Mouse (Mus musculus): ENCODE measurements around the gene Fam131a. TPM values are rescaled to one million over a fixed set of nuclear protein-coding genes. Genes with fewer than 3 reads are reported as not detected.

Gene Fam131a
- polyA plus RNA-seq, 1 experiment, result 53.5 TPM

DNA sequence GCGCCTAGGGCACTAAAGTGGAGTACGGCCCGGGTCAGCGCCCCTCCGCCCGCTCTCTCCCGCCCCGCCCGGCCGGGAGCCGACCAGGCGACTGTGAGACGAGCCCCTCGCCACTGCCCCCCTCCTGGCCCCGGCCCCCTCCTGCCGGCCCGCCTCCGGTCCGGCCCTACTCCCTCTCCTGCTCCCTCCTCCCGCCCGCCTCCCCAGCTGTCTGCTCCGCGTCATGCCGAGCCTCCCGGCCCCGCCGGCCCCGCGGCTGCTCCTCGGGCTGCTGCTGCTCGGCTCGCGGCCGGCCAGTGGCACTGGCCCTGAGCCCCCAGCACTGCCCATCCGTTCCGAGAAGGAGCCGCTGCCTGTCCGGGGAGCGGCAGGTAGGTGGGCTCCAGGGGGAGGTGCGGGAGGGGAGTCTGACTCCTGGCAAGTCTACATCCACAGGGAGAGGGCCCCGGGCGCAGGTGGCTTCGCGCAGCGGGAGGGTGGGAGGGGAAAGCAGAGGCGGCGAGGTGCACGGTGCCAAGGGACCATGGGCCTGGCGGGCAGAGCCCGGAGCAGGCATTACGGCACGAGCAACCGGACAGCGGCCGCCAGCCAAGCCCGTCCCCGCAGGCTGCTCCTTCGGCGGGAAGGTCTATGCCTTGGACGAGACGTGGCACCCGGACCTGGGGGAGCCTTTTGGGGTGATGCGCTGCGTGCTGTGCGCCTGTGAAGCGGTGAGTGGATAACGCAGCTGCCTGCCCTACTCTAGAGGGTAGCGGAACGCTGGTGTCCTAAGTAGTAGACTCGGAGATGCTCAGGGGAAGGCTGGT lies 40.1 kb downstream of the Fam131a start, which contains the start of gene Chrd:
TSS of gene Chrd (plus strand) at position 203 of the 806 bp plus-strand sequence.
- peak; percentile 74 for DNase-seq (ENCODE audit: low read depth)
- no peak for TF ChIP-seq POLR2A (IDR thresholded peaks at IDR 0.05; ENCODE audit: borderline replicate concordance, extremely low read depth, insufficient read depth, insufficient read length, poor library complexity, severe bottlenecking)
- TF ChIP-seq CTCF (IDR thresholded peaks at IDR 0.05; ENCODE audit: borderline replicate concordance, extremely low read depth, insufficient read depth, insufficient read length), result no peak

DNA sequence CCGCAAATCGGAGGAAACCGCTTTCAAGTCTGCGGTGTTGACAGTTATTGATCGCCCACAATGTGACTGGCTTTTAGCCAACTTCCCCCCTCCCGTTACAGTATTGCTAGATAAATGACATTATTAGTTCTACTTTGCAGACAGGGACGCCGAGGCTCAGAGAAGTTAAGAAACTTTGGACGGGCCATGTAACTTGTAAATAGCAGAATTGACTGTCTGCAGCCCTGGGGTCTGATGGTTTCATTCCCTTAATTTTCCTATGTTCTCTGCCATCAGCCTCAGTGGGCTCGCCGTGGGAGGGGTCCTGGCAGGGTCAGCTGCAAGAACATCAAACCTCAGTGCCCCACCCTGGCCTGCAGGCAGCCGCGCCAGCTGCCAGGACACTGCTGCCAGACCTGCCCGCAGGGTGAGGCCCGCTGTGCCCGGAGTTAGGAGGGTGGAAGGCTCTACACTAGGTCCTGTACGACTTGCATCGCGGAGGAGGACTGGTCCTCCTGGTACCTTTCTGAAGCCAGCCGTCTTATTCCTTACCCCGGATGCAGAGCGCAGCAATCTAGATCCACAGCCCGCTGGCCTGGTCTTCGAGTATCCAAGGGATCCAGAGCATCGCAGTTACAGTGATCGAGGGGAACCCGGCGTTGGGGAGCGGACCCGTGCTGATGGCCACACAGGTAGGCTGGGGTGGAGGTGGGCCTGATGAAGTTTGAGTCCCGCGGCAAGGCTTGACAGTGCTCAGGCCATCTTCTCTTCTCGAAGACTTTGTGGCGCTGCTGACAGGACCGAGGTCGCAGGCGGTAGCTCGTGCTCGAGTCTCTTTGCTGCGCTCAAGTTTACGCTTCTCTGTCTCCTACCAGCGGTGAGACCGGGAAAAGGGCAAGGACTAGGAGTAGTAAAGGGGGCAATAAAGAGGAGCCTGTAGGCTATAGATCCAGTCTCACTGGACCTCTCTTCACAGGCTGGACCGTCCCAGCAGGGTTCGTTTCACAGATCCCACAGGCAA lies 41.0 kb downstream of the Fam131a start, which contains the start of gene Thpo:
TSS of gene Thpo (minus strand) at position 781 of the 1,000 bp plus-strand sequence.
- peak; percentile 48 for DNase-seq (ENCODE audit: low read depth)
- peak; percentile 23; the same call in 1 of the 2 replicates for TF ChIP-seq CTCF (IDR thresholded peaks at IDR 0.05; ENCODE audit: borderline replicate concordance, extremely low read depth, insufficient read depth, insufficient read length)
- TF ChIP-seq POLR2A (IDR thresholded peaks at IDR 0.05; ENCODE audit: borderline replicate concordance, extremely low read depth, insufficient read depth, insufficient read length, poor library complexity, severe bottlenecking), result no peak

DNA sequence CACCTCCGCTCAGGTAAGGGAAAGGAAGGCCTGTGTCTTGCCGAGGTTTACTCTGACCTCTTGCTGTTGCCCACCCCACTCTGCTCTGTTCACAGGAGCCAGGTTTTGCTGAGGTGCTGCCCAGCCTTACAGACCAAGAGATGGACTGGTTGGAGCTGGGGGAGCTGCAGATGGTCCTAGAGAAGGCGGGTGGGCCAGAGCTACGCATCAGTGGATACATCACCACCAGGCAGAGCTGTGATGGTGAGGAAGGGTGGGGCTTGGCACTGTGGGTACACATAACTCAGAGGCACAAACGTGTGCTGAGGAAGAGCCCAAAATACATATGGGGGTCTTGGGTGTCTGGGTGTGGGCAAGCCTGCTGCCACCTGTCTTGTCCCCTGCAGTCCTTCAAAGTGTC lies 42.6 kb downstream of the Fam131a start:
- TF ChIP-seq POLR2A (IDR thresholded peaks at IDR 0.05; ENCODE audit: borderline replicate concordance, extremely low read depth, insufficient read depth, insufficient read length, poor library complexity, severe bottlenecking) (no peak), CTCF (IDR thresholded peaks at IDR 0.05; ENCODE audit: borderline replicate concordance, extremely low read depth, insufficient read depth, insufficient read length) (no peak)
- no peak for DNase-seq (ENCODE audit: low read depth)

DNA sequence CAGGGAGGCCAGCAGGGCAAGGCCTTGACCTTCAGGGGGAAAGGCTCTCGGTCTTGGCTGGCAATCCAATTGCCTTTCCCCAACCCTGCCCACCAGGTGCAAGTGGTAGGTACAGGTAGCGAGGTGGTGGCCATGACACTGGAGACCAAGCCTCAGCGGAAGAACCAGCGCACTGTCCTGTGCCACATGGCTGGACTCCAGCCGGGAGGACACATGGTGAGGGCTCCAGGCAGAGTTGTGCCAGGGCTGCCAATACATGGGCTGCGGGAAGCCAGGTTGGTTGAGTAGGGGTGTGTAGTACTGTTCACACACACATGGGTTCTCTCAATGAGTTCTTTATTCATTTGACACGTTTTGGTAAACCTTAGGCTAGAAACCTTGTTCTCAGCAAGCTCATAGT lies 43.1 kb downstream of the Fam131a start:
- no peak for DNase-seq (ENCODE audit: low read depth)
- TF ChIP-seq CTCF (IDR thresholded peaks at IDR 0.05; ENCODE audit: borderline replicate concordance, extremely low read depth, insufficient read depth, insufficient read length), result no peak
- no peak for TF ChIP-seq POLR2A (IDR thresholded peaks at IDR 0.05; ENCODE audit: borderline replicate concordance, extremely low read depth, insufficient read depth, insufficient read length, poor library complexity, severe bottlenecking)

DNA sequence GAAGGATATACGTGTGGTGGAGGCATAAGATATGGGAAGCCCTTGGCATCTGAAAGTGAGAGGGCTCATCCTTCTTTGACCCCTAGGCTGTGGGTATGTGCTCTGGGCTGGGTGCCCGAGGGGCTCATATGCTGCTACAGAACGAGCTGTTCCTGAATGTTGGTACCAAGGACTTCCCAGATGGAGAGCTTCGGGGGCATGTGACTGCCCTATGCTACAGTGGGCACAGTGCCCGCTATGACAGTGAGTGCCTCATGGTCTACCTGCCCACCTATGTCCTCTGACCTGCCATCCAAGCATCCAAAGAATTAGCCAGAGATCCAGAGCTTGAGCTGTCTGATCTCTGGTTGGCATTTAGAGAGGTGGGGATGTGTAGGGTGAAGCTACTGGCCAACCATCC lies 43.8 kb downstream of the Fam131a start:
- TF ChIP-seq CTCF (IDR thresholded peaks at IDR 0.05; ENCODE audit: borderline replicate concordance, extremely low read depth, insufficient read depth, insufficient read length) (no peak), POLR2A (IDR thresholded peaks at IDR 0.05; ENCODE audit: borderline replicate concordance, extremely low read depth, insufficient read depth, insufficient read length, poor library complexity, severe bottlenecking) (no peak)
- DNase-seq (ENCODE audit: low read depth), result no peak

DNA sequence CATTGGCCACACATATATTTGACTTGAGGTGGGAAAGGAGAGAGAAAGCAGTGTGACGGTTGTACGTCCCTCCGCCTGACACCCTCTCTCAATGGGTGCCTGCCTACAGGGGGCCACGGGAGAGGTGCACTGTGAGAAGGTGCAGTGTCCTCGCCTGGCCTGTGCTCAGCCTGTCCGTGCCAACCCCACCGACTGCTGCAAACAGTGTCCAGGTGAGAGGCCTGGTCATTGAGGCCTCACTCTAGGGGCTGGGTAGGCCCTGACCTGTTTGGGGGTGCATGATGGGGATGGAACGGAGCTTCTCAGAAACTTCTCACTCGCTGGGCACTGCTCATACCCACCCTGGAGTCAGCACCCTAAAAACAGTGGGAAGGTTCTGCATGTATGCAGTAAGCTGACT lies 46.8 kb downstream of the Fam131a start:
- no peak for TF ChIP-seq CTCF (IDR thresholded peaks at IDR 0.05; ENCODE audit: borderline replicate concordance, extremely low read depth, insufficient read depth, insufficient read length)
- DNase-seq (ENCODE audit: low read depth), result no peak

DNA sequence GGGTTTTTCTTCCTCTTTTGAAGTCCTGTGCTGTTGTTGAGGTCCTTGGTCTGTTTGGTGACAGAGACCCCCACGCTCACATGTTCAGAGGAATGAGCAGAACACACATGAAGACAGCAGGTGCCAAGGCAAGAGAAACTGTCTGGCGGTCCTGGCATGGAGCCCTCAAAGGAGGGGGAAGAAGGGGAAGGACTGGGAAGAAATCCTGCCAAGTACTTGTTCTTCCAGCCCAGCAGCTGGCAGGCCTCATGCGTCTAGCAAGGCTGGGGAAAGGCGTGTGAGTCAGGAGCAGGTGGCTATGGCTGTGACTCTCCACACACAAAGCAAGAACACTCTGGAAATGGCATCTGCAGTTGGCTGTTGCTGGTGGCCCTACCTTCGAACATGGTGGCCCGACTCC lies 53.6 kb downstream of the Fam131a start:
- peak; percentile 92 for DNase-seq (ENCODE audit: low read depth)
- TF ChIP-seq CTCF (IDR thresholded peaks at IDR 0.05; ENCODE audit: borderline replicate concordance, extremely low read depth, insufficient read depth, insufficient read length) (no peak), POLR2A (IDR thresholded peaks at IDR 0.05; ENCODE audit: borderline replicate concordance, extremely low read depth, insufficient read depth, insufficient read length, poor library complexity, severe bottlenecking) (no peak)

DNA sequence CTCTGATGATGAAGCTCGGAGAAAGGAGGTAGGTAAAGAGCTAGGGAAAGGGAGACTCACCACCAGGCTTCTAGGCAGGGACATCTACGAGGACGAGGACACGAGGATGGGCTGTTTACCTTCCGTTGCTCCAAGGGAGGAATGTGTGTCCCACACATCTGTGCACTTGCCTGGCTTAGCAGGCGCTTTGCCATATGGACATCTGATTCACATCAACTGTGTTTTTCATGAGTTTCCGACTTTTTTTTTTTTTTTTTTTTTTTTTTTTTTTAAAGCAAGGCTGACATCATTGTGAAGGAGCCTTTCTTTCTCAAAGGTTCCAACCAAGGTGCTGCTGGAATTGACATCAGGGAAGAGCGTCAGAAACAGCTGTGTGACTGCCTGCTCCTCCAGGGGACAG lies 57.5 kb downstream of the Fam131a start:
- TF ChIP-seq CTCF (IDR thresholded peaks at IDR 0.05; ENCODE audit: borderline replicate concordance, extremely low read depth, insufficient read depth, insufficient read length) (no peak), POLR2A (IDR thresholded peaks at IDR 0.05; ENCODE audit: borderline replicate concordance, extremely low read depth, insufficient read depth, insufficient read length, poor library complexity, severe bottlenecking) (no peak)
- peak; percentile 7 for DNase-seq (ENCODE audit: low read depth)

Other genes with a start within 250 kb of the Fam131a start
- 56.7 and 61.0 TPM in 2 replicates for gene Eif2b5, start 194.4 kb upstream of the Fam131a start, polyA plus RNA-seq (2012; rRNA removed)
- gene Dvl3, start 176.3 kb upstream of the Fam131a start, polyA plus RNA-seq (2012; rRNA removed), result 63.6 and 109 TPM in 2 replicates
- gene Ap2m1, start 157.8 kb upstream of the Fam131a start, polyA plus RNA-seq (2012; rRNA removed), result 1,266 and 1,281 TPM in 2 replicates
- gene Abcf3, start 144.7 kb upstream of the Fam131a start, polyA plus RNA-seq (2012; rRNA removed), result 67.5 TPM in 2 replicates
- gene Vwa5b2, start 103.8 kb upstream of the Fam131a start, polyA plus RNA-seq (2012; rRNA removed), result 28.2 and 44.7 TPM in 2 replicates
- 9.2 and 16.4 TPM in 2 replicates for gene Eef1akmt4, start 81.6 kb upstream of the Fam131a start, polyA plus RNA-seq (2012; rRNA removed)
- gene Gm49333, start 81.6 kb upstream of the Fam131a start, polyA plus RNA-seq (2012; rRNA removed), result not detected in 2 replicates
- gene Alg3, start 81.5 kb upstream of the Fam131a start, polyA plus RNA-seq (2012; rRNA removed), result 30.5 and 31.6 TPM in 2 replicates
- 82.1 and 103 TPM in 2 replicates for gene Camk2n2, start 72.0 kb upstream of the Fam131a start, polyA plus RNA-seq (2012; rRNA removed)
- gene Ece2, start 63.4 kb upstream of the Fam131a start, polyA plus RNA-seq (2012; rRNA removed), result 27.3 and 27.7 TPM in 2 replicates
- 215 and 226 TPM in 2 replicates for gene Psmd2, start 41.6 kb upstream of the Fam131a start, polyA plus RNA-seq (2012; rRNA removed)
- gene Eif4g1, start 24.9 kb upstream of the Fam131a start, polyA plus RNA-seq (2012; rRNA removed), result 231 and 269 TPM in 2 replicates
- gene Polr2h, start 24.4 kb downstream of the Fam131a start, polyA plus RNA-seq (2012; rRNA removed), result 51.9 and 66.5 TPM in 2 replicates
- gene Clcn2, start 24.5 kb downstream of the Fam131a start, polyA plus RNA-seq (2012; rRNA removed), result 80.4 and 100 TPM in 2 replicates
- 24.6 and 30.0 TPM in 2 replicates for gene Chrd, start 39.9 kb downstream of the Fam131a start, polyA plus RNA-seq (2012; rRNA removed)
- 2.8 and 3.6 TPM in 2 replicates for gene Thpo, start 41.3 kb downstream of the Fam131a start, polyA plus RNA-seq (2012; rRNA removed)

Measured in brain, embryonic 14.5 days (tissue).